Mouse (Mus musculus): Measurements from ENCODE around the gene Cebpa.

- TF ChIP-seq CTCF (IDR thresholded peaks at IDR 0.05; ENCODE audit: low read depth, low read length) = no peak
- TF ChIP-seq GATA1 (IDR thresholded peaks at IDR 0.05; ENCODE audit: borderline replicate concordance, low read length) = no peak
Observed at GRCm38 (mm10) chr7:35139880-35140279, 20.8 kb downstream of the Cebpa start.

All from G1E (cell line).